Mouse (Mus musculus): Measurements from ENCODE around the gene Dcp1a. TPM values are rescaled to one million over a fixed set of nuclear protein-coding genes. Genes with fewer than 3 reads are reported as not detected.
A peak's percentile ranks its signal among the peaks of the same experiment; 100 is the strongest.

The Dcp1a gene
- polyA plus RNA-seq, 1 experiment = 37.8 TPM

- no peaks in the 10 kb centered on the region for H3K27me3 ChIP-seq (ENCODE audit: control insufficient read depth, insufficient read depth, low read length)
- H3K36me3 ChIP-seq (ENCODE audit: control insufficient read depth, insufficient read depth, low read length) = no peaks in the 10 kb centered on the region
- WGBS = 56% methylated on average over 13 of the region's 13 CpGs
- TF ChIP-seq CTCF (IDR thresholded peaks at IDR 0.05; ENCODE audit: extremely low read depth, insufficient read depth, insufficient read length, insufficient replicate concordance) = no peak
- TF ChIP-seq POLR2A (IDR thresholded peaks at IDR 0.05; ENCODE audit: low read depth, low read length) = no peak
- no peak overlapping the region for H3K27ac ChIP-seq (ENCODE audit: insufficient read depth, low read length)
- H3K4me1 ChIP-seq (ENCODE audit: control insufficient read depth, insufficient read depth, insufficient read length) = peaks cover 7% of the 10 kb centered on the region; the same call in 1 of the 2 replicates
- no peak overlapping the region for H3K4me3 ChIP-seq (ENCODE audit: extremely low read depth, insufficient read depth, insufficient read length)
- no peak for DNase-seq (ENCODE audit: low read depth in 1 of 2, low spot score in 2 of 2)
These were observed 23.3 kb upstream of the Dcp1a start for GRCm38 (mm10) chr14:30455801-30456595.

GRCm38 (mm10) chr14:30457436-30457835 is 21.9 kb upstream of the Dcp1a start:
- Histone ChIP-seq H3K4me3 (ENCODE audit: extremely low read depth, insufficient read depth, insufficient read length) (no peak overlapping the region), H3K27me3 (ENCODE audit: control insufficient read depth, insufficient read depth, low read length) (no peaks in the 10 kb centered on the region), H3K27ac (ENCODE audit: insufficient read depth, low read length) (no peak overlapping the region), H3K36me3 (ENCODE audit: control insufficient read depth, insufficient read depth, low read length) (no peaks in the 10 kb centered on the region), H3K4me1 (ENCODE audit: control insufficient read depth, insufficient read depth, insufficient read length) (peaks cover 7% of the 10 kb centered on the region; the same call in 1 of the 2 replicates)
- 75% methylated on average over 7 of the region's 7 CpGs for WGBS
- TF ChIP-seq POLR2A (IDR thresholded peaks at IDR 0.05; ENCODE audit: low read depth, low read length) (no peak), CTCF (IDR thresholded peaks at IDR 0.05; ENCODE audit: extremely low read depth, insufficient read depth, insufficient read length, insufficient replicate concordance) (no peak)
- no peak for DNase-seq (ENCODE audit: low read depth in 1 of 2, low spot score in 2 of 2)

- no peak for TF ChIP-seq POLR2A (IDR thresholded peaks at IDR 0.05; ENCODE audit: low read depth, low read length)
- TF ChIP-seq CTCF (IDR thresholded peaks at IDR 0.05; ENCODE audit: extremely low read depth, insufficient read depth, insufficient read length, insufficient replicate concordance) = no peak
- no peaks in the 10 kb centered on the region for H3K27me3 ChIP-seq (ENCODE audit: control insufficient read depth, insufficient read depth, low read length)
- DNase-seq (ENCODE audit: low read depth in 1 of 2, low spot score in 2 of 2) = peak; percentile 30 to 39
- H3K27ac ChIP-seq (ENCODE audit: insufficient read depth, low read length) = no peak overlapping the region
- WGBS = 8% methylated on average over 2 of the region's 2 CpGs
- peaks cover 7% of the 10 kb centered on the region; the same call in 1 of the 2 replicates for H3K4me1 ChIP-seq (ENCODE audit: control insufficient read depth, insufficient read depth, insufficient read length)
- H3K36me3 ChIP-seq (ENCODE audit: control insufficient read depth, insufficient read depth, low read length) = no peaks in the 10 kb centered on the region
- no peak overlapping the region for H3K4me3 ChIP-seq (ENCODE audit: extremely low read depth, insufficient read depth, insufficient read length)
These were observed 21.4 kb upstream of the Dcp1a start for GRCm38 (mm10) chr14:30457897-30458296.

GRCm38 (mm10) chr14:30458820-30459219 is 20.5 kb upstream of the Dcp1a start:
- TF ChIP-seq POLR2A (IDR thresholded peaks at IDR 0.05; ENCODE audit: low read depth, low read length) (no peak), CTCF (IDR thresholded peaks at IDR 0.05; ENCODE audit: extremely low read depth, insufficient read depth, insufficient read length, insufficient replicate concordance) (no peak)
- no peak overlapping the region for H3K27ac ChIP-seq (ENCODE audit: insufficient read depth, low read length)
- WGBS = 50% methylated on average over 3 of the region's 3 CpGs

GRCm38 (mm10) chr14:30459891-30460523 is 19.3 kb upstream of the Dcp1a start:
- DNase-seq (ENCODE audit: low read depth in 1 of 2, low spot score in 2 of 2) = peak; percentile 62 to 75
- H3K27me3 ChIP-seq (ENCODE audit: control insufficient read depth, insufficient read depth, low read length) = no peaks in the 10 kb centered on the region
- no peak overlapping the region for H3K27ac ChIP-seq (ENCODE audit: insufficient read depth, low read length)
- no peak overlapping the region for H3K4me3 ChIP-seq (ENCODE audit: extremely low read depth, insufficient read depth, insufficient read length)
- H3K4me1 ChIP-seq (ENCODE audit: control insufficient read depth, insufficient read depth, insufficient read length) = peaks cover 7% of the 10 kb centered on the region; the same call in 1 of the 2 replicates
- no peaks in the 10 kb centered on the region for H3K36me3 ChIP-seq (ENCODE audit: control insufficient read depth, insufficient read depth, low read length)
- no peak for TF ChIP-seq POLR2A (IDR thresholded peaks at IDR 0.05; ENCODE audit: low read depth, low read length)
- TF ChIP-seq CTCF (IDR thresholded peaks at IDR 0.05; ENCODE audit: extremely low read depth, insufficient read depth, insufficient read length, insufficient replicate concordance) = peak; percentile 89
- WGBS = 10% methylated on average over 14 of the region's 14 CpGs

More at GRCm38 (mm10) chr14:30458820-30459219, 20.5 kb upstream of the Dcp1a start:
- Histone ChIP-seq H3K4me1 (ENCODE audit: control insufficient read depth, insufficient read depth, insufficient read length) (peaks cover 7% of the 10 kb centered on the region; the same call in 1 of the 2 replicates), H3K27me3 (ENCODE audit: control insufficient read depth, insufficient read depth, low read length) (no peaks in the 10 kb centered on the region), H3K36me3 (ENCODE audit: control insufficient read depth, insufficient read depth, low read length) (no peaks in the 10 kb centered on the region), H3K4me3 (ENCODE audit: extremely low read depth, insufficient read depth, insufficient read length) (no peak overlapping the region)
- no peak for DNase-seq (ENCODE audit: low read depth in 1 of 2, low spot score in 2 of 2)

GRCm38 (mm10) chr14:30463312-30463711 is 16.0 kb upstream of the Dcp1a start:
- H3K4me1 ChIP-seq (ENCODE audit: control insufficient read depth, insufficient read depth, insufficient read length) = peaks cover 2% of the 10 kb centered on the region; the same call in 1 of the 2 replicates
- H3K27me3 ChIP-seq (ENCODE audit: control insufficient read depth, insufficient read depth, low read length) = no peaks in the 10 kb centered on the region
- TF ChIP-seq POLR2A (IDR thresholded peaks at IDR 0.05; ENCODE audit: low read depth, low read length) = no peak
- TF ChIP-seq CTCF (IDR thresholded peaks at IDR 0.05; ENCODE audit: extremely low read depth, insufficient read depth, insufficient read length, insufficient replicate concordance) = no peak
- H3K4me3 ChIP-seq (ENCODE audit: extremely low read depth, insufficient read depth, insufficient read length) = no peak overlapping the region
- DNase-seq (ENCODE audit: low read depth in 1 of 2, low spot score in 2 of 2) = no peak
- WGBS = 84% methylated on average over 4 of the region's 4 CpGs
- H3K36me3 ChIP-seq (ENCODE audit: control insufficient read depth, insufficient read depth, low read length) = no peaks in the 10 kb centered on the region
- H3K27ac ChIP-seq (ENCODE audit: insufficient read depth, low read length) = no peak overlapping the region
